Comparison of ENCODE assay signal across 8 mouse cellular contexts in genomic region chr11:31838442-31839083, GRCm38 (mm10). TPM values are rescaled to one million over a fixed set of nuclear protein-coding genes. Genes with fewer than 3 reads are reported as not detected.
DNase-seq lines count a peak whose midpoint lies in the region; ATAC-seq and TF ChIP-seq lines count a peak whose summit lies in the region.

No protein-coding gene starts in this region.

- no peak for TF ChIP-seq POLR2A in myocyte (IDR thresholded peaks at IDR 0.05; ENCODE audit: insufficient read length, low read depth)

- no peaks in the 10 kb centered on the region for H3K79me2 ChIP-seq in myocyte (ENCODE audit: control insufficient read depth, insufficient read depth)

- no peaks in the 10 kb centered on the region for H3K36me3 ChIP-seq in forebrain, embryonic 10.5 days (replicated peaks)
- H3K36me3 ChIP-seq in forebrain, embryonic 11.5 days (ENCODE audit: control insufficient read depth, insufficient read depth, low read length): no peaks in the 10 kb centered on the region
- no peaks in the 10 kb centered on the region for H3K36me3 ChIP-seq in liver, embryonic 12.5 days
- H3K36me3 ChIP-seq in myocyte (ENCODE audit: control insufficient read depth, insufficient read depth): no peaks in the 10 kb centered on the region

- H3ac ChIP-seq in myocyte (ENCODE audit: control insufficient read depth, insufficient read length): no peak overlapping the region

- no peak for DNase-seq in forebrain, embryonic 10.5 days (ENCODE audit: extremely low spot score, low spot score)
- no peak for DNase-seq in forebrain, embryonic 11.5 days (ENCODE audit: low spot score)
- peak; percentile 84 to 87 for DNase-seq in cerebellum, postnatal 14 days
- DNase-seq in heart, adult 8-10 months (ENCODE audit: low spot score): peak; percentile 73
- peak; percentile 91 for DNase-seq in kidney, adult 18-20 months

- H3K9me3 ChIP-seq in forebrain, embryonic 10.5 days: no peaks in the 10 kb centered on the region
- no peaks in the 10 kb centered on the region for H3K9me3 ChIP-seq in forebrain, embryonic 11.5 days (ENCODE audit: control insufficient read depth, low read length)
- H3K9me3 ChIP-seq in liver, embryonic 12.5 days (replicated peaks): no peaks in the 10 kb centered on the region

- no peak for ATAC-seq in forebrain, embryonic 11.5 days (replicated peaks; ENCODE audit: low FRiP score)
- no peak for ATAC-seq in liver, embryonic 12.5 days
- ATAC-seq in erythroblast, adult 5-6 weeks (replicated peaks; ENCODE audit: low FRiP score, poor library complexity, severe bottlenecking): no peak

- 63% methylated on average over 7 of the region's 7 CpGs for WGBS in forebrain, embryonic 10.5 days
- 58% methylated on average over 7 of the region's 7 CpGs for WGBS in forebrain, embryonic 11.5 days
- 69% methylated on average over 7 of the region's 7 CpGs for WGBS in liver, embryonic 12.5 days (ENCODE audit: insufficient replicate concordance)

- peak overlapping the region; percentile 32; the same call in 1 of the 2 replicates for H3K27ac ChIP-seq in forebrain, embryonic 10.5 days
- H3K27ac ChIP-seq in forebrain, embryonic 11.5 days (ENCODE audit: low read depth, low read length): no peak overlapping the region
- H3K27ac ChIP-seq in liver, embryonic 12.5 days: peak overlapping the region; percentile 99

- H3K4me3 ChIP-seq in forebrain, embryonic 10.5 days: no peak overlapping the region
- H3K4me3 ChIP-seq in forebrain, embryonic 11.5 days (ENCODE audit: low read depth, low read length): no peak overlapping the region
- H3K4me3 ChIP-seq in liver, embryonic 12.5 days: no peak overlapping the region
- H3K4me3 ChIP-seq in myocyte: no peak overlapping the region

- H3K9ac ChIP-seq in forebrain, embryonic 11.5 days (ENCODE audit: low read length): no peak overlapping the region
- H3K9ac ChIP-seq in liver, embryonic 12.5 days: peak overlapping the region; percentile 18

- peaks cover 17% of the 10 kb centered on the region for H3K4me1 ChIP-seq in forebrain, embryonic 10.5 days
- no peaks in the 10 kb centered on the region for H3K4me1 ChIP-seq in forebrain, embryonic 11.5 days (replicated peaks; ENCODE audit: control insufficient read depth, insufficient read depth, low read length)
- peaks cover 97% of the 10 kb centered on the region for H3K4me1 ChIP-seq in liver, embryonic 12.5 days

- H3K27me3 ChIP-seq in forebrain, embryonic 10.5 days (ENCODE audit: poor library complexity, severe bottlenecking): no peaks in the 10 kb centered on the region
- H3K27me3 ChIP-seq in forebrain, embryonic 11.5 days (ENCODE audit: control insufficient read depth, insufficient read depth, low read length): no peaks in the 10 kb centered on the region
- no peaks in the 10 kb centered on the region for H3K27me3 ChIP-seq in liver, embryonic 12.5 days (replicated peaks)
- H3K27me3 ChIP-seq in myocyte (ENCODE audit: control insufficient read depth, insufficient read depth, insufficient read length): no peaks in the 10 kb centered on the region

- H3K4me2 ChIP-seq in forebrain, embryonic 11.5 days (ENCODE audit: low read depth, low read length, severe bottlenecking): no peak overlapping the region
- no peak overlapping the region for H3K4me2 ChIP-seq in liver, embryonic 12.5 days
- H3K4me2 ChIP-seq in myocyte (ENCODE audit: low read depth): peak overlapping the region; percentile 10

TF ChIP-seq in myocyte, 11 proteins besides CTCF, POLR2A, EP300 and RAD21:
- TF ChIP-seq TCF12 (IDR thresholded peaks at IDR 0.05; ENCODE audit: insufficient read depth, poor library complexity, severe bottlenecking) (no peak), POLR2AphosphoS2 (IDR thresholded peaks at IDR 0.05; ENCODE audit: insufficient read length, low read depth) (no peak), SRF (IDR thresholded peaks at IDR 0.05; ENCODE audit: control insufficient read depth, insufficient read length, low read depth) (no peak), MYOG (IDR thresholded peaks at IDR 0.05; ENCODE audit: control insufficient read depth in 1 of 3, insufficient read depth in 1 of 3, insufficient read length in 2 of 3, low read depth in 2 of 3) (no peak), E2F4 (IDR thresholded peaks at IDR 0.05; ENCODE audit: insufficient read depth) (no peak), MYOD1 (IDR thresholded peaks at IDR 0.05; ENCODE audit: control insufficient read depth in 1 of 3, insufficient read length in 2 of 3, low read depth in 2 of 3) (no peak)
TF ChIP-seq in myocyte: peak in this region for 0.

RNA-seq across cellular contexts. Expression of gene Cpeb4, which starts 33.4 kb away (rescaled TPM):
- 2.4 and 2.5 TPM in 2 replicates for polyA plus RNA-seq in forebrain, embryonic 10.5 days (2016; fragmentation: Nextera tagmentation; extraction: Ambion mirVana)
- 8.7 and 10.2 TPM in 2 replicates for polyA plus RNA-seq in forebrain, embryonic 11.5 days (2014; fragmentation: Nextera tagmentation; extraction: Ambion mirVana)
- total RNA-seq in heart, adult 8-10 months (2022): 100 to 1,000 TPM in 1 of 4 experiments, 10 to 100 TPM in 3; 71.7 to 102 (median 85.1) TPM
- polyA plus RNA-seq in liver, embryonic 12.5 days (2016; fragmentation: Nextera tagmentation; extraction: Ambion mirVana): 21.5 and 24.7 TPM in 2 replicates
- polyA plus RNA-seq in myocyte (2012; fragmentation: generic; extraction: Trizol): 4.2 TPM
- total RNA-seq in erythroblast, adult 5-6 weeks (2015; ENCODE audit: low replicate concordance): 1,203 and 1,240 TPM in 2 replicates
- 858 and 892 TPM in 2 replicates for total RNA-seq in erythroblast, adult 5-6 weeks (2017; ENCODE audit: low replicate concordance)

Comparison
In these comparisons a context has a peak if more than half of its experiments do, and no peak if none do; other contexts are left out.
1. DNase-seq: peak in cerebellum, postnatal 14 days (2 of 2), heart, adult 8-10 months (single experiment) and kidney, adult 18-20 months (single experiment); none in forebrain, embryonic 10.5 days (single experiment) and forebrain, embryonic 11.5 days (single experiment).